Mouse (Mus musculus): ENCODE data around the gene Kif5c.

Gene Kif5c

GRCm38 (mm10) chr2:49671753-49672500, 52.8 kb downstream of the Kif5c start:
- DNase-seq (ENCODE audit: low read depth), result no peak

DNA sequence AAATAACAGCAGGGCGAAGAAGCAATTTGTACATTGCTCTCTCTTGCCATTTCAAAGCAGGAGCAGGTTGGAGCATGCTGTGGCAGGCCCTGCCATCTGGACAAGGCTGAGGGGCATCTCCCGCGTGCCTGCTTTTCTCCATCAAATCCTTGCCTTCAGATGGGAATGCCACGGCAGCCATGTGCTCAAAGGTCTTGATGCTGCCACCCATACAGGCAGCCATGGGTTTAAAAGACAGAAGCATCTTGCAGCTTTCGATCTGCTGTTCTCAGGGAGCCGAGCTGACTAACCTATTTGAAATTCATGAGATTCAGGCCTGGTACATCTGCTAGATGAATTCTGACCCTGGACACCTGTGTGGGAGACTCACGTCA, 53.4 kb downstream of the Kif5c start:
- DNase-seq (ENCODE audit: low read depth), result no peak

GRCm38 (mm10) chr2:49676020-49676419, 56.9 kb downstream of the Kif5c start:
- no peak for DNase-seq (ENCODE audit: low read depth)

- no peak for DNase-seq (ENCODE audit: low read depth)
These were observed 59.3 kb downstream of the Kif5c start for GRCm38 (mm10) chr2:49678386-49678785.

GRCm38 (mm10) chr2:49679135-49679964, 60.3 kb downstream of the Kif5c start:
- DNase-seq (ENCODE audit: low read depth), result no peak

DNA sequence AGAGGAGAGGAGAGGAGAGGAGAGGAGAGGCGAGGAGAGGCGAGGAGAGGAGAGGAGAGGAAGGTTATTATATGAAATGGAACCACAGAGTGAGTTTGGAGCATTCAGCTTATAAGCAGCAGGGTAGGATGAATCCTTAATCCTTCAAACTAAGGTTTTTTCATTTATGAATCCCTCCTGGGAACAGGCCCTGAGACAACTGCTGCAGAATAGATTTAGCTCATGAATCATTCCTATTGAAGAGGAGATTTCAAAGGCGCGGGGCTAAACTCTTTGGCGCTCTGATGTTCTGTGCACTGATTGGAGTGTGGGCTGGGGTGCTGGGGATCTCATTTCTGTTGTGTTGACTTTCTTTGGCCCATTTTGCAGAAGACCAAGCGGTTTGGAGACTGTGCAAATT, 63.7 kb downstream of the Kif5c start:
- no peak for DNase-seq (ENCODE audit: low read depth)

DNA sequence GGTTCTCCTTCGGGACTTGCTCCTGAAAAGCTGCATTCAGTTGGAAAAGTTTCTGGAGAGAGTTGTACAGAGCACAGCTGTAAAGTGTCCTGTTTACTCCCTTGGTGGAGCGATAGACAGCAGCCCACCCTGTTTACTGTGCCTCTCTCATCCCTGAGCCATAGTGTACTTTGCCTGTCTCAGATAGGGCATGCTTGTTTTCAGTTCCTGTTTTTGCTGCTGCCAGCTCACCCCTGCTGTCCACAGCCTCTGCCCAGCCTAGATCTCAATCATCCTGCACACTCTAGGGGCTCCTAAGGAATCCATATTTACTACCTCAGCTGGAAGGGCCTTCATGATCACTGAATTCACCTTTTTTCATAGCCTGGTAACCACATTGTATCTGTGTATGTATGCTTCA, 65.7 kb downstream of the Kif5c start:
- no peak for DNase-seq (ENCODE audit: low read depth)

GRCm38 (mm10) chr2:49690421-49690826, 71.3 kb downstream of the Kif5c start:
- no peak for DNase-seq (ENCODE audit: low read depth)

DNA sequence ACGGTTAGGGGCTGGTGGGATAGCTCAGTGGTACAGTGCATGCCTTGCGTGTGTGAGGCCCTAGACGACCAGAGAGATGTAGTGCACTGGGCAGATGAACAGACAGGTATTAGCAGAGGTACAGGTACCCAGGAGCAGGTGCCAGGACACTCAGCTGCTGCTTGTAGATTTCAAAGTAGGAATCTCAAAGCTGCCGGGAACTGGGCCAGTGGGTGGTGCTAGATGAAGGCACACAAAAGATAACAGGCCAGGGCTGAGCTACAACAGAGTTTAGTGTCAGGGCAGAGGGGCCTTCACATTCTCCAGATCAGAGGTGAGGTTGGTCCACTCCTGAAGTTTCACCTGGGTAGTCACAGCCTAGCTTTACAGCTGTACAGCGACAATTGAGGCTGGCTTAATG, 72.3 kb downstream of the Kif5c start:
- no peak for DNase-seq (ENCODE audit: low read depth)

- no peak for DNase-seq (ENCODE audit: low read depth)
These were observed 75.6 kb downstream of the Kif5c start for GRCm38 (mm10) chr2:49694727-49695126.

DNA sequence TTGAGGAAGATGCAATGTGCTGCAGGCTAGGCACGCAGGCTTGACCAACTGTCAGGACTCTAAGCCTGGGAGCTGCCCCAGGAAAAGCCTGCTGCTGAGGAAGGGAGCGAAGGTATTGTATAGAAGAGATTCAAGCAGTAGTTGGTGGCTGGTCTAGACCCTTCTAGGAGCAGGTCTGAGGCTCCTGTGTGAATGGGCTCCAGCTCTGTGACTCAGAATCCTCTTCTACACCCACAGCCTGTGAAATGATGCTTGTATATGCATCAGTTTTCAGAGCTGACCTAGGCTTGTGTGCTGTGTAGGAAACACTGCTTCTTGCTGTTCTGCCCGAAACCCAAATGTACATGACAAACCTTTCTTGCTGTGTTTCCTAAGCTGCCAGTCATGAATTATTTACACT, 76.4 kb downstream of the Kif5c start:
- no peak for DNase-seq (ENCODE audit: low read depth)

DNA sequence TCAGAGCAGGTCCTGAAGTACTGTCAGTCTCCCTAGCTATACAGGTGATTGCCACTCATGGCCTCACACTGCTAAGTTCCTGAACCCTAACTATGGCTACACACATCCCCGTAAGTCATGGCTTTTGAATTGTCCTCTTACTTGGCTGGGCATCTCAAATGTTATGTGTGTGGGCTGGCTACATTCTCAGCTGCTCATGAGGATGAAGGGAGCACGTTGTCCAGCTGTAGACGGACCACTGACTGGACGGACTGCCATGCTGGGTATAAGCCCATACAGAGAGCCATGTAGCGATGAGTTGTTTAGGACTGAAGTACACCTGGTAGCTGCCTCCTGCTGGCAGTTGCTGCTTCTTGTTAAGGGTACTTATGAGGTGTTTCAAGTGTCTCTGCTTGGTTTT, 79.8 kb downstream of the Kif5c start:
- no peak for DNase-seq (ENCODE audit: low read depth)

- DNase-seq (ENCODE audit: low read depth), result no peak
These were observed 81.3 kb downstream of the Kif5c start for GRCm38 (mm10) chr2:49700176-49700971.

- no peak for DNase-seq (ENCODE audit: low read depth)
These were observed 91.1 kb downstream of the Kif5c start for GRCm38 (mm10) chr2:49710223-49710622.

- no peak for DNase-seq (ENCODE audit: low read depth)
These were observed 92.6 kb downstream of the Kif5c start for GRCm38 (mm10) chr2:49711693-49712092.

GRCm38 (mm10) chr2:49712336-49712887, 93.3 kb downstream of the Kif5c start:
- no peak for DNase-seq (ENCODE audit: low read depth)

- DNase-seq (ENCODE audit: low read depth), result no peak
These were observed 97.4 kb downstream of the Kif5c start for GRCm38 (mm10) chr2:49716490-49716889.

- DNase-seq (ENCODE audit: low read depth), result no peak
These were observed 98.5 kb downstream of the Kif5c start for GRCm38 (mm10) chr2:49717437-49718116.

GRCm38 (mm10) chr2:49718492-49718891, 99.4 kb downstream of the Kif5c start:
- DNase-seq (ENCODE audit: low read depth), result no peak

- no peak for DNase-seq (ENCODE audit: low read depth)
These were observed 100.1 kb downstream of the Kif5c start for GRCm38 (mm10) chr2:49718935-49719850.

- no peak for DNase-seq (ENCODE audit: low read depth)
These were observed 100.8 kb downstream of the Kif5c start for GRCm38 (mm10) chr2:49719854-49720253.
